Mouse (Mus musculus) ES-Bruce4 (cell line): Measurements from ENCODE around the gene Ndufs7. TPM values are rescaled to one million over a fixed set of nuclear protein-coding genes. Genes with fewer than 3 reads are reported as not detected.

Source experiments
- H3K27ac ChIP-seq: 2 replicates; pipeline ENCODE4 v1.5.1; 2012; ENCODE audit warnings: low read length, inconsistent platforms; ENCODE audit not compliant: insufficient read depth
- H3K27me3 ChIP-seq: 2 replicates; pipeline ENCODE4 v1.6.1; 2012; ENCODE audit warnings: mild to moderate bottlenecking, low read length, inconsistent platforms; ENCODE audit not compliant: control insufficient read depth, poor library complexity, insufficient read depth, severe bottlenecking
- H3K36me3 ChIP-seq: 2 replicates; pipeline ENCODE4 v1.6.1; 2012; ENCODE audit warnings: inconsistent platforms, mild to moderate bottlenecking, low read length, moderate library complexity; ENCODE audit not compliant: control insufficient read depth, poor library complexity, insufficient read depth, severe bottlenecking
- H3K4me1 ChIP-seq: one replicate; pipeline ENCODE4 v1.8.1; 2011; ENCODE audit warnings: low read length; ENCODE audit not compliant: control insufficient read depth, insufficient read depth
- H3K4me3 ChIP-seq: 2 replicates; pipeline ENCODE4 v1.5.1; 2011; ENCODE audit warnings: low read depth, mild to moderate bottlenecking, low read length
- H3K9ac ChIP-seq: 2 replicates; pipeline ENCODE4 v1.6.1; 2012; ENCODE audit warnings: low read depth, mild to moderate bottlenecking, inconsistent platforms; ENCODE audit not compliant: poor library complexity, severe bottlenecking
- H3K9me3 ChIP-seq: replicated peaks from 2 replicates; pipeline ENCODE4 v1.6.1; 2012; ENCODE audit warnings: mild to moderate bottlenecking, low read length, inconsistent platforms; ENCODE audit not compliant: control insufficient read depth, poor library complexity, insufficient read depth, severe bottlenecking
- CTCF ChIP-seq: IDR thresholded peaks from one replicate; pipeline ENCODE4 v1.8.1; 2011; ENCODE audit warnings: low read depth, low read length
- EP300 ChIP-seq: IDR thresholded peaks from 2 replicates; pipeline ENCODE4 v1.6.1; 2011; ENCODE audit warnings: low read depth, low read length; ENCODE audit not compliant: insufficient read depth
- POLR2A ChIP-seq: IDR thresholded peaks from one replicate; pipeline ENCODE4 v1.8.1; 2011; ENCODE audit warnings: low read length; ENCODE audit not compliant: insufficient read depth
- polyA plus RNA-seq: library from polyadenylated mRNA; stranded (reverse); fragments of >200 nt; gene quantifications from 2 replicates; pipeline ENCODE4 v1.2.4, GENCODE M21; 2011; ENCODE audit warnings: low read depth; ENCODE audit not compliant: missing spikeins, insufficient read depth, insufficient read length

The Ndufs7 gene
- polyA plus RNA-seq, 1 experiment, result 63.9 TPM

DNA sequence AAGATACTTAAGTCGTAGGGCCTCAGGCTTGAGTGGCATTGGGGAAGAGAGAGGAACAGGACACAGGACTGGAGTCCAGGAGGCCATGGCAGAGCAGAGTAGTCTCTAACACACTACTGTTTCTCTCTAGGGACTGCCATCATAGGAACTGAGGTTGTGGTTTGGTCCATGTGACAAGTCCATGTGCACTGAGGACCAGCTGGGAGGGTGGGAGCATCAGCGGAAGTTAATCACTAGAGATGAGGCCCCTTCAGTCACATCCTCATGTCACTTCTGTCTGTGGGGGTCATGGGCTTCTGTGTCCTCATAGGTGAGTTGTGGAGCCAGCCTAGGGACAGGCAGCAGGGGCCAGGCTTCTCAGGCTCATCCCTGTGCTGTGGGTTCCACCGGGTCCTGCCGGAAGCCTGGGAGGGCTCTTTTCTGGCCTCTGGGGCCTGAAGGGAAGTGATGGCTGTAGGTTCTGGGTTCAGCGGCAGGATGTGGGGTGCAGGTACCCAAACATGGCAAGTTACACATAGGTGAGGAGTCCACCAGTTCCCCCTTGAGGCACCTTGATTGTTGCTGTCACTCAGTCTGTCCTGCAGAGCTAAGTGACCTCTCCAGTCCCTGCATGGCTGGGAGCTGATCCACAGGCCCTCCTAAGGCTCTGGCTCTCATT, 22.4 kb downstream of the Ndufs7 start:
- Histone ChIP-seq H3K36me3 (peaks cover 13% of the 10 kb centered on the region), H3K9me3 (no peaks in the 10 kb centered on the region), H3K27ac (no peak overlapping the region), H3K9ac (no peak overlapping the region), H3K27me3 (no peaks in the 10 kb centered on the region), H3K4me1 (no peaks in the 10 kb centered on the region), H3K4me3 (no peak overlapping the region)
- TF ChIP-seq EP300 (no peak), CTCF (no peak), POLR2A (no peak)

DNA sequence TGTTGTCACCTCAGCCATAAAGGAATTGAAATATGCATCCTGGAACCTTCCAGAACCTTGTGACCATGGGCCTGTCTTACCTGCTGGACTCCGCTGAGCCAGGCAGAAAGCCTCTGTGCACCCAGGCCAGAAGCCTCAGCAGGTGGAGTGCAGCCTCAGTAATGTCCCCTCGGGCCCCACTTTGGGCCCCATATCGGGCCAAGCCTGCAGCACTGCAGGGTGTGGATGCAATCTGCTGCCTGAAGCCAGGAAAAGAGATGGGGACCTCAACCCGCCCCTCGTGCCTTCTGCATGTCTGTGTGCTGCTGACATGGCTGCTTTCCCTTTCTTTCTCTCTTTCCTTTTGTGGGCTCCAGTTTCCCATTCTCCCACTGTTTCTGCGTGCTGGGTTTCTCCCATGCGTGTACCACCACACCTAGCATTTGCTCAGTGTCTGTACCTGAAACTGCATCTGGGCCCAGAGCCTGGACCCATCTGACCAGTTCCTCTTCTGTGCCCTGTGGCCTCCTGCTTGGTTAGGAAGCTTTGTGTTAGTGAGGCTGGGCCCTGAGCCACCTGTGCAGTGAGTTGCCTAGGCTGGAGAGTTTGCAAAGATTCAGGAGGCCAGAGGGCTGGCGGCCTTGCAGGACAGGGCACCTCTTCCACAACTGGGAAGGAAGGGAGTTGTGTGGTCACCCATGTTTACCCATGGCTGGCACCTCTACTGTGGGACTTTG, 23.1 kb downstream of the Ndufs7 start:
- H3K27ac ChIP-seq, result no peak overlapping the region
- no peak overlapping the region for H3K4me3 ChIP-seq
- H3K9ac ChIP-seq, result no peak overlapping the region
- H3K27me3 ChIP-seq, result no peaks in the 10 kb centered on the region
- no peaks in the 10 kb centered on the region for H3K9me3 ChIP-seq
- TF ChIP-seq EP300, result no peak
- TF ChIP-seq POLR2A, result no peak
- no peak for TF ChIP-seq CTCF
- peaks cover 16% of the 10 kb centered on the region for H3K36me3 ChIP-seq
- no peaks in the 10 kb centered on the region for H3K4me1 ChIP-seq

GRCm38 (mm10) chr10:80273847-80274246, 24.9 kb downstream of the Ndufs7 start:
- Histone ChIP-seq H3K27ac (no peak overlapping the region), H3K9ac (no peak overlapping the region), H3K36me3 (peaks cover 19% of the 10 kb centered on the region), H3K27me3 (no peaks in the 10 kb centered on the region), H3K4me3 (no peak overlapping the region), H3K9me3 (no peaks in the 10 kb centered on the region), H3K4me1 (no peaks in the 10 kb centered on the region)
- no peak for TF ChIP-seq CTCF
- TF ChIP-seq EP300, result no peak
- no peak for TF ChIP-seq POLR2A

GRCm38 (mm10) chr10:80276238-80276637, 27.3 kb downstream of the Ndufs7 start:
- Histone ChIP-seq H3K4me3 (no peak overlapping the region), H3K36me3 (peaks cover 35% of the 10 kb centered on the region)
- no peak for TF ChIP-seq POLR2A
- TF ChIP-seq CTCF, result no peak
- TF ChIP-seq EP300, result no peak

DNA sequence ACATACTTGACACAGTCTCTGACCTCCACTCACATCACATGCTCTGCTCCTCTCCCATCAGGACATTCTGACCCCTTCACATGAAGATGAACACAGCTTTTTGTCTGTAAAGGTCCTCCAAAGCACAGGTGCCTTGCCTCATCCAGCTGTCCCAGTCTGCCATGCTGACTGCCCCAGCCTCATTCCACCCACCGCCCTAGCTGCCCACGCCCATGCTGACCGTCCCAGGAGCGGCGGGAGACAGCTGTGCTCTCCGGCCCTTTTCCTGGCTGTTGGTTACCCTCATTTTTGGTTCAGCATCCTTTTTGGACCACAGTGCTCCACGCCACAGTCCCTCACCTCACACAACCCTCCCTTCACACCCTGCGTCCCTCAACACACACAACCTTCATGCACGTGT, 29.5 kb downstream of the Ndufs7 start:
- Histone ChIP-seq H3K36me3 (peaks cover 45% of the 10 kb centered on the region), H3K9ac (no peak overlapping the region), H3K9me3 (no peaks in the 10 kb centered on the region), H3K4me3 (no peak overlapping the region), H3K27ac (no peak overlapping the region), H3K4me1 (no peaks in the 10 kb centered on the region), H3K27me3 (no peaks in the 10 kb centered on the region)
- TF ChIP-seq CTCF, result no peak
- no peak for TF ChIP-seq POLR2A
- no peak for TF ChIP-seq EP300

More at GRCm38 (mm10) chr10:80276238-80276637, 27.3 kb downstream of the Ndufs7 start:
- Histone ChIP-seq H3K27ac (no peak overlapping the region), H3K9ac (no peak overlapping the region), H3K4me1 (no peaks in the 10 kb centered on the region), H3K27me3 (no peaks in the 10 kb centered on the region), H3K9me3 (no peaks in the 10 kb centered on the region)

DNA sequence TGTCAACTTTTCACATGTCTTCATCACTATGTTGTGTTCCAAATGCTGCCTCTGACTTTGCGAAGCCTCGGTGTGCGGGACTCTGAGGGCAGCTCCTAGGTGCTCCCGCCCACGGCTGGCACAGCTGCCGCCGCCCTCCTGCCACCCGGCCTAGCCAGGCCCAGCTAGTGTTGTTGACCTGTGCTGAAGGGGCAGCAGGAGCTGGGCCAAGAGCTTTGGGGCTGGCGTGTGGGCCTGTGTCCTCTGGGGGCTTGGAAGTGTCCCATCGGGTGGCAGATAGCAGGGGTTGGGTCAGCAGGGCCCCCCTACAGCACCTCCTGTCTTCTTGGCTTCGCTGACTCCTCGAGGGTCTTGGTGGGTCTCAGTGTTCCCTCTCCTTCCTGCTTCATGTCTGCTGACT, 30.4 kb downstream of the Ndufs7 start:
- Histone ChIP-seq H3K27ac (no peak overlapping the region), H3K9me3 (no peaks in the 10 kb centered on the region), H3K4me1 (no peaks in the 10 kb centered on the region), H3K36me3 (peaks cover 49% of the 10 kb centered on the region), H3K9ac (no peak overlapping the region), H3K27me3 (no peaks in the 10 kb centered on the region), H3K4me3 (no peak overlapping the region)
- TF ChIP-seq CTCF, result no peak
